13 mouse cellular contexts compared by ENCODE assay signal in the genomic region with DNA sequence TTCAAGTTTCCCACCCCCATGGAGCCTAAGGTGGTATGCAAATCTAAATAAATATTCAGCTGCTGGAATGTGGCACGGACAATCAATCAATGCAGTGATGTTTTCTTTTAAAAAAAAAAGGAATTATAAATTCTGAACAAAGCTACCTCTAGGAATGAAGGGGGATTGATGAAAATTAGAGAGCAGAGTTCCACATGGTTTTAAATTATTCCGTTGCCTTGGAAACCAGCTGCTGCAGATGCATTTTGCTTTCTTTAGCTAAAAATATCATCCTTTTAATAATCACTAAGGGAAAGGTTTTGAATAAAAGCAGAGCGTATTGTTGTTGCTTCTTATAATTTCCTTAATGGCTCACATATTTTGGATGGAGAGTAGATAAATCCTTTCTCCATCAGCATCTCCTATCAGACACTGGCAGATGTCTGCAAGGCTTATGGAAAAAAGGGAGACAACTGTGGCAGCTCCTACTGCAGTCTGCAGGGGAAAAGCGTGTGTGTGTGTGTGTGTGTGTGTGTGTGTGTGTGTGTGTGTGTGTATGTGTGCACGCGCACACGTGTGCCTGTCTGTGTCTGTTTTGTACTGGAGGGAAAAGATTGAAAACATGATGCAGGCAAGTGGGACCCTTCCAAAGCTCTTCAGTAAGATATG. TPM values are rescaled to one million over a fixed set of nuclear protein-coding genes. Genes with fewer than 3 reads are reported as not detected.
DNase-seq lines count a peak whose midpoint lies in the region; ATAC-seq lines count a peak whose summit lies in the region.
"Had no signal": no experiment of that assay in that cellular context is flagged by ENCODE, and none has a peak within 500 bp of the region (broad histone marks: within the 10 kb centered on the region; RNA-seq: fewer than 3 reads in every experiment).

No protein-coding gene starts in this region.

- DNase-seq in left cerebral cortex, postnatal 25 days (ENCODE audit: low spot score in 2 of 2), result peak; percentile 44 to 47
- no peak for DNase-seq in left cerebral cortex, adult 8-10 months (ENCODE audit: low spot score in 2 of 2)
- DNase-seq in hindbrain, embryonic 10.5 days (ENCODE audit: low spot score), result peak; percentile 63
- peak; percentile 93 for DNase-seq in midbrain, embryonic 11.5 days (ENCODE audit: low spot score, missing footprints)
- peak; percentile 58 for DNase-seq in retina, postnatal 1 day
- DNase-seq in gastrocnemius, postnatal 10 days, result no peak
- DNase-seq in lung, postnatal 14 days, result no peak
- no peak for DNase-seq in liver
- DNase-seq: gastrocnemius, adult 2 months; heart, postnatal 14 days; kidney, postnatal 14 days had no signal

- no peaks in the 10 kb centered on the region for H3K27me3 ChIP-seq in hindbrain, embryonic 10.5 days (ENCODE audit: insufficient read depth, poor library complexity, severe bottlenecking)
- H3K27me3 ChIP-seq in midbrain, embryonic 11.5 days (ENCODE audit: control insufficient read depth, insufficient read depth, low read length), result no peaks in the 10 kb centered on the region
- H3K27me3 ChIP-seq: megakaryocyte, embryonic 14.5 days had no signal

- intact Hi-C loops in left cerebral cortex, postnatal 25 days (cut with DNase I), result loop anchor here (5.0 kb wide), 2 partner anchors 55 to 85 kb away; no protein-coding TSS in a partner anchor

- ATAC-seq in midbrain, embryonic 11.5 days (ENCODE audit: low FRiP score), result peak; percentile 79
- ATAC-seq: liver, embryonic 12.5 days had no signal

- WGBS in hindbrain, embryonic 10.5 days, result 26% methylated on average over 7 of the region's 7 CpGs
- WGBS in midbrain, embryonic 11.5 days, result 19% methylated on average over 7 of the region's 7 CpGs

- H3K9ac ChIP-seq in midbrain, embryonic 11.5 days (ENCODE audit: low read length), result no peak overlapping the region
- H3K9ac ChIP-seq: liver, embryonic 12.5 days had no signal

- peak overlapping the region; percentile 42 for H3K4me2 ChIP-seq in midbrain, embryonic 11.5 days
- H3K4me2 ChIP-seq: liver, embryonic 12.5 days had no signal

- H3K36me3 ChIP-seq in hindbrain, embryonic 10.5 days, result peaks cover 6% of the 10 kb centered on the region
- no peaks in the 10 kb centered on the region for H3K36me3 ChIP-seq in midbrain, embryonic 11.5 days (ENCODE audit: control insufficient read depth, insufficient read depth, low read length)
- H3K36me3 ChIP-seq: liver, embryonic 12.5 days had no signal

- H3K9me3 ChIP-seq in hindbrain, embryonic 10.5 days, result no peaks in the 10 kb centered on the region
- H3K9me3 ChIP-seq in midbrain, embryonic 11.5 days (ENCODE audit: control insufficient read depth, low read length), result no peaks in the 10 kb centered on the region
- H3K9me3 ChIP-seq: liver, embryonic 12.5 days had no signal

- peaks cover 28% of the 10 kb centered on the region for H3K4me1 ChIP-seq in hindbrain, embryonic 10.5 days (replicated peaks)
- H3K4me1 ChIP-seq in midbrain, embryonic 11.5 days (ENCODE audit: control insufficient read depth, insufficient read depth, low read length), result peaks cover 14% of the 10 kb centered on the region
- H3K4me1 ChIP-seq: megakaryocyte, embryonic 14.5 days had no signal

- peak overlapping the region; percentile 80 for H3K27ac ChIP-seq in hindbrain, embryonic 10.5 days
- H3K27ac ChIP-seq in midbrain, embryonic 11.5 days (ENCODE audit: low read depth, low read length), result no peak overlapping the region; the same call in 1 of the 2 replicates
- H3K27ac ChIP-seq: gastrocnemius, adult 2 months; liver, embryonic 12.5 days had no signal

- H3K4me3 ChIP-seq in hindbrain, embryonic 10.5 days, result peak overlapping the region; percentile 58
- peak overlapping the region; percentile 15; the same call in 1 of the 2 replicates for H3K4me3 ChIP-seq in midbrain, embryonic 11.5 days (ENCODE audit: low read depth, low read length)
- H3K4me3 ChIP-seq: gastrocnemius, adult 2 months; liver, embryonic 12.5 days; megakaryocyte, embryonic 14.5 days had no signal

RNA-seq across cellular contexts. Expression of a gene that starts 2.0 kb away (rescaled TPM):
- total RNA-seq in left cerebral cortex, postnatal 25 days (2021), result 10 to 100 TPM; 86.0 to 91.2 TPM
- total RNA-seq in left cerebral cortex, adult 8-10 months (2022), result 100 to 1,000 TPM in 2 of 4 experiments, 10 to 100 TPM in 2; 81.1 to 111 (median 93.9) TPM
- 9.8 and 12.3 TPM in 2 replicates for polyA plus RNA-seq in hindbrain, embryonic 10.5 days (2016; fragmentation: Nextera tagmentation; extraction: Ambion mirVana)
- polyA plus RNA-seq in midbrain, embryonic 11.5 days (2014; fragmentation: Nextera tagmentation; extraction: Ambion mirVana), result 15.0 and 19.3 TPM in 2 replicates
- 1 to 10 TPM in 1 of 2 experiments, under 1 TPM in 1; 0.52 to 1.9 TPM for total RNA-seq in gastrocnemius, postnatal 10 days (2021)
- total RNA-seq: gastrocnemius, adult 2 months had no signal

Comparison
In these comparisons a context has a peak if more than half of its experiments do, and no peak if none do; other contexts are left out.
1. DNase-seq: peak in left cerebral cortex, postnatal 25 days (2 of 2), hindbrain, embryonic 10.5 days (single experiment), midbrain, embryonic 11.5 days (single experiment) and retina, postnatal 1 day (single experiment); none in left cerebral cortex, adult 8-10 months (0 of 2), gastrocnemius, postnatal 10 days (single experiment), lung, postnatal 14 days (single experiment) and liver (single experiment).
2. RNA of a gene that starts 2.0 kb away (total RNA-seq): 81.1 to 111 TPM in left cerebral cortex, adult 8-10 months and 86.0 to 91.2 TPM in left cerebral cortex, postnatal 25 days; 0.52 to 1.9 TPM in gastrocnemius, postnatal 10 days; every median in the first group is over 10 times any median in the second.